Mouse (Mus musculus): Measurements from ENCODE around the gene Cacfd1.

DNA sequence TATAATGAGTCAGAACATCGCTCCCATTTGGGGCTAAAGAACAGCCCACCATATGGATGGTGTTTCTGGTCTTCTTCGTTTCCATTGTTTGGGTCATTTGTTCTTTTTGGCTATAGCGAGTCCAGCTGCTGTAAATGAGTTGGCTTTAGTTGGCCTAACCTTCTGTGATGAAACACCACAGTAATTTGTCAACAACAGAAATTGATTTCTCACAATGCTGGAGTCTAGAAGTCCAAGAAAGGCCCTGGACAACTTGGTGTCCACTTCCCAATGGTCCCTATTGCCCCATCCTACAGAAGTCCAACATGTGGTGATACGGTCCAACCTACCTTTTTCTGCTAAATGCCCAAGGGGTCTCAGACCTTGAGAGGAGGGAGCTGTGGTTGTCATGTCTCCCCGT, 25.1 kb upstream of the Cacfd1 start:
- TF ChIP-seq CTCF (IDR thresholded peaks at IDR 0.05; ENCODE audit: extremely low read depth, insufficient read depth, low read length): no peak
- TF ChIP-seq POLR2A (IDR thresholded peaks at IDR 0.05; ENCODE audit: extremely low read depth, insufficient read depth, low read length): no peak
